Mouse (Mus musculus): ENCODE data around the gene Vmn1r197. TPM values are rescaled to one million over a fixed set of nuclear protein-coding genes. Genes with fewer than 3 reads are reported as not detected.
"Not testable (repeated sequence)": the region's sequence is repeated elsewhere in the genome, so short reads cannot be mapped to it uniquely, and the experiment has no call there.

Gene Vmn1r197
- polyA plus RNA-seq (2014; fragmentation: Nextera tagmentation; extraction: Ambion mirVana), result not detected in 2 replicates

GRCm38 (mm10) chr13:22324289-22324688 is at the start of gene Vmn1r197:
Vmn1r197 (plus strand) TSS chr13:22324589.
- no peaks in the 10 kb centered on the region for H3K36me3 ChIP-seq (ENCODE audit: control insufficient read depth, insufficient read depth, low read length)
- H3K27ac ChIP-seq (ENCODE audit: low read length), result no peak within 1 kb of the TSS
- H3K9me3 ChIP-seq (ENCODE audit: control insufficient read depth, low read depth, low read length), result no peaks in the 10 kb centered on the region
- H3K4me2 ChIP-seq (replicated peaks; ENCODE audit: low read depth, low read length), result no peak within 1 kb of the TSS
- H3K9ac ChIP-seq (replicated peaks; ENCODE audit: low read depth, low read length), result no peak within 1 kb of the TSS
- ATAC-seq (ENCODE audit: insufficient number of reproducible peaks, insufficient read depth, low FRiP score, low read depth), result no peak
- no peaks in the 10 kb centered on the region for H3K4me1 ChIP-seq (ENCODE audit: control insufficient read depth, insufficient read depth, low read length)
- H3K4me3 ChIP-seq (ENCODE audit: low read depth, low read length), result no peak within 1 kb of the TSS
- H3K27me3 ChIP-seq (ENCODE audit: control insufficient read depth, insufficient read depth, low read length), result no peaks in the 10 kb centered on the region

GRCm38 (mm10) chr13:22284578-22284977 is 39.8 kb upstream of the Vmn1r197 start:
- Histone ChIP-seq H3K4me3 (ENCODE audit: low read depth, low read length) (no peak overlapping the region), H3K4me1 (ENCODE audit: control insufficient read depth, insufficient read depth, low read length) (no peaks in the 10 kb centered on the region), H3K9me3 (ENCODE audit: control insufficient read depth, low read depth, low read length) (no peaks in the 10 kb centered on the region), H3K4me2 (replicated peaks; ENCODE audit: low read depth, low read length) (no peak overlapping the region), H3K27ac (ENCODE audit: low read length) (no peak overlapping the region), H3K27me3 (ENCODE audit: control insufficient read depth, insufficient read depth, low read length) (no peaks in the 10 kb centered on the region), H3K9ac (replicated peaks; ENCODE audit: low read depth, low read length) (no peak overlapping the region), H3K36me3 (ENCODE audit: control insufficient read depth, insufficient read depth, low read length) (no peaks in the 10 kb centered on the region)
- 61% methylated on average over 2 of the region's 2 CpGs for WGBS
- no peak for ATAC-seq (ENCODE audit: insufficient number of reproducible peaks, insufficient read depth, low FRiP score, low read depth)

- H3K4me3 ChIP-seq (ENCODE audit: low read depth, low read length), result no peak within 1 kb of the TSS
- no peak within 1 kb of the TSS for H3K9ac ChIP-seq (replicated peaks; ENCODE audit: low read depth, low read length)
- no peaks in the 10 kb centered on the region for H3K27me3 ChIP-seq (ENCODE audit: control insufficient read depth, insufficient read depth, low read length)
- H3K27ac ChIP-seq (ENCODE audit: low read length), result no peak within 1 kb of the TSS
- no peaks in the 10 kb centered on the region for H3K9me3 ChIP-seq (ENCODE audit: control insufficient read depth, low read depth, low read length)
- H3K4me2 ChIP-seq (replicated peaks; ENCODE audit: low read depth, low read length), result no peak within 1 kb of the TSS
- no peaks in the 10 kb centered on the region for H3K36me3 ChIP-seq (ENCODE audit: control insufficient read depth, insufficient read depth, low read length)
- 76% methylated on average over 2 of the region's 2 CpGs for WGBS
- no peak for ATAC-seq (ENCODE audit: insufficient number of reproducible peaks, insufficient read depth, low FRiP score, low read depth)
- no peaks in the 10 kb centered on the region for H3K4me1 ChIP-seq (ENCODE audit: control insufficient read depth, insufficient read depth, low read length)
Measured at GRCm38 (mm10) chr13:22289620-22290019, 34.8 kb upstream of the Vmn1r197 start, which contains the start of gene Vmn1r196. Vmn1r196 (plus strand) TSS chr13:22289920.

GRCm38 (mm10) chr13:22308075-22308474 is 16.3 kb upstream of the Vmn1r197 start:
- H3K4me3 ChIP-seq (ENCODE audit: low read depth, low read length); H3K4me1 ChIP-seq (ENCODE audit: control insufficient read depth, insufficient read depth, low read length); H3K9me3 ChIP-seq (ENCODE audit: control insufficient read depth, low read depth, low read length); H3K9ac ChIP-seq (replicated peaks; ENCODE audit: low read depth, low read length); H3K27me3 ChIP-seq (ENCODE audit: control insufficient read depth, insufficient read depth, low read length); H3K27ac ChIP-seq (ENCODE audit: low read length); ATAC-seq (ENCODE audit: insufficient number of reproducible peaks, insufficient read depth, low FRiP score, low read depth); H3K36me3 ChIP-seq (ENCODE audit: control insufficient read depth, insufficient read depth, low read length); H3K4me2 ChIP-seq (replicated peaks; ENCODE audit: low read depth, low read length): not testable (repeated sequence)
- WGBS, result 91% methylated on average over 5 of the region's 5 CpGs

GRCm38 (mm10) chr13:22315361-22315760 is 9.0 kb upstream of the Vmn1r197 start:
- ATAC-seq (ENCODE audit: insufficient number of reproducible peaks, insufficient read depth, low FRiP score, low read depth), result no peak
- 79% methylated on average over 2 of the region's 2 CpGs for WGBS

GRCm38 (mm10) chr13:22317366-22317765 is 7.0 kb upstream of the Vmn1r197 start:
- no peaks in the 10 kb centered on the region for H3K9me3 ChIP-seq (ENCODE audit: control insufficient read depth, low read depth, low read length)
- no peak overlapping the region for H3K4me2 ChIP-seq (replicated peaks; ENCODE audit: low read depth, low read length)
- no peak overlapping the region for H3K9ac ChIP-seq (replicated peaks; ENCODE audit: low read depth, low read length)
- ATAC-seq (ENCODE audit: insufficient number of reproducible peaks, insufficient read depth, low FRiP score, low read depth), result no peak
- no peak overlapping the region for H3K27ac ChIP-seq (ENCODE audit: low read length)
- no peaks in the 10 kb centered on the region for H3K27me3 ChIP-seq (ENCODE audit: control insufficient read depth, insufficient read depth, low read length)
- 87% methylated on average over 2 of the region's 2 CpGs for WGBS
- no peaks in the 10 kb centered on the region for H3K4me1 ChIP-seq (ENCODE audit: control insufficient read depth, insufficient read depth, low read length)
- no peak overlapping the region for H3K4me3 ChIP-seq (ENCODE audit: low read depth, low read length)
- no peaks in the 10 kb centered on the region for H3K36me3 ChIP-seq (ENCODE audit: control insufficient read depth, insufficient read depth, low read length)

More at GRCm38 (mm10) chr13:22315361-22315760, 9.0 kb upstream of the Vmn1r197 start:
- H3K4me2 ChIP-seq (replicated peaks; ENCODE audit: low read depth, low read length), result no peak overlapping the region
- no peaks in the 10 kb centered on the region for H3K27me3 ChIP-seq (ENCODE audit: control insufficient read depth, insufficient read depth, low read length)
- H3K4me3 ChIP-seq (ENCODE audit: low read depth, low read length), result no peak overlapping the region
- no peaks in the 10 kb centered on the region for H3K9me3 ChIP-seq (ENCODE audit: control insufficient read depth, low read depth, low read length)
- H3K4me1 ChIP-seq (ENCODE audit: control insufficient read depth, insufficient read depth, low read length), result no peaks in the 10 kb centered on the region
- no peaks in the 10 kb centered on the region for H3K36me3 ChIP-seq (ENCODE audit: control insufficient read depth, insufficient read depth, low read length)
- no peak overlapping the region for H3K27ac ChIP-seq (ENCODE audit: low read length)
- no peak overlapping the region for H3K9ac ChIP-seq (replicated peaks; ENCODE audit: low read depth, low read length)

GRCm38 (mm10) chr13:22320091-22320490 is 4.3 kb upstream of the Vmn1r197 start:
- Histone ChIP-seq H3K27me3 (ENCODE audit: control insufficient read depth, insufficient read depth, low read length) (no peaks in the 10 kb centered on the region), H3K4me2 (replicated peaks; ENCODE audit: low read depth, low read length) (no peak overlapping the region), H3K36me3 (ENCODE audit: control insufficient read depth, insufficient read depth, low read length) (no peaks in the 10 kb centered on the region), H3K27ac (ENCODE audit: low read length) (no peak overlapping the region), H3K9me3 (ENCODE audit: control insufficient read depth, low read depth, low read length) (no peaks in the 10 kb centered on the region), H3K4me3 (ENCODE audit: low read depth, low read length) (no peak overlapping the region), H3K9ac (replicated peaks; ENCODE audit: low read depth, low read length) (no peak overlapping the region), H3K4me1 (ENCODE audit: control insufficient read depth, insufficient read depth, low read length) (no peaks in the 10 kb centered on the region)
- ATAC-seq (ENCODE audit: insufficient number of reproducible peaks, insufficient read depth, low FRiP score, low read depth), result no peak

GRCm38 (mm10) chr13:22333269-22333668 is 8.9 kb downstream of the Vmn1r197 start:
- WGBS, result 75% methylated on average over 2 of the region's 2 CpGs
- Histone ChIP-seq H3K4me1 (ENCODE audit: control insufficient read depth, insufficient read depth, low read length) (no peaks in the 10 kb centered on the region), H3K27ac (ENCODE audit: low read length) (no peak overlapping the region), H3K36me3 (ENCODE audit: control insufficient read depth, insufficient read depth, low read length) (no peaks in the 10 kb centered on the region), H3K4me3 (ENCODE audit: low read depth, low read length) (no peak overlapping the region), H3K9ac (replicated peaks; ENCODE audit: low read depth, low read length) (no peak overlapping the region), H3K4me2 (replicated peaks; ENCODE audit: low read depth, low read length) (no peak overlapping the region), H3K9me3 (ENCODE audit: control insufficient read depth, low read depth, low read length) (no peaks in the 10 kb centered on the region), H3K27me3 (ENCODE audit: control insufficient read depth, insufficient read depth, low read length) (no peaks in the 10 kb centered on the region)
- no peak for ATAC-seq (ENCODE audit: insufficient number of reproducible peaks, insufficient read depth, low FRiP score, low read depth)

- Histone ChIP-seq H3K4me1 (ENCODE audit: control insufficient read depth, insufficient read depth, low read length) (no peaks in the 10 kb centered on the region), H3K36me3 (ENCODE audit: control insufficient read depth, insufficient read depth, low read length) (no peaks in the 10 kb centered on the region), H3K9me3 (ENCODE audit: control insufficient read depth, low read depth, low read length) (no peaks in the 10 kb centered on the region), H3K9ac (replicated peaks; ENCODE audit: low read depth, low read length) (no peak overlapping the region), H3K27me3 (ENCODE audit: control insufficient read depth, insufficient read depth, low read length) (no peaks in the 10 kb centered on the region), H3K4me3 (ENCODE audit: low read depth, low read length) (no peak overlapping the region), H3K27ac (ENCODE audit: low read length) (no peak overlapping the region), H3K4me2 (replicated peaks; ENCODE audit: low read depth, low read length) (no peak overlapping the region)
- WGBS, result 89% methylated on average over 1 of the region's 1 CpGs
- ATAC-seq (ENCODE audit: insufficient number of reproducible peaks, insufficient read depth, low FRiP score, low read depth), result no peak
Measured at GRCm38 (mm10) chr13:22335565-22335964, 11.2 kb downstream of the Vmn1r197 start.
